Mouse (Mus musculus): ENCODE data around the gene Calb2. TPM values are rescaled to one million over a fixed set of nuclear protein-coding genes. Genes with fewer than 3 reads are reported as not detected.

Gene Calb2
- polyA plus RNA-seq, 1 experiment from 2014 or later = not detected

DNA sequence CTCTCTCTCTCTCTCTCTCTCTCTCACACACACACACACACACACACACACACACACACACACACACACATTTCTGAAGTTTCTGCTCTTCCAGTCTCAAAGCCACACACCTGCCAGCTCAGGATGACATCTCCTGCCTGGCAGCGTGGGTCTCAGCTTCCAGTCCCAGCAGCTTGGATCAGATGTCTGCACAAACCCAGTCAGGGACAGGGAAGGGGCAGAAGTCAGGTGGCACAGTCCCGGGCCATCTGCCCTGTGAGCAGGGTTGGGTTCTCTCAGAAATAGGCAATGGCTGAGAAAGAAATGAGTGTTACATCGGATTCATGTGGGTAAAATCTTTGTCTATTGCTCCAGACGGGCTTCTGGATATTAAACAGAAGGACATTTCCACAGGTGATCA, 27.2 kb downstream of the Calb2 start:
- Histone ChIP-seq H3K9ac (ENCODE audit: low read depth, low read length) (no peak overlapping the region), H3K9me3 (ENCODE audit: control insufficient read depth, low read length) (no peaks in the 10 kb centered on the region), H3K27ac (ENCODE audit: low read length) (no peak overlapping the region), H3K4me3 (ENCODE audit: low read length) (no peak overlapping the region), H3K27me3 (replicated peaks; ENCODE audit: control insufficient read depth, insufficient read depth, low read length) (no peaks in the 10 kb centered on the region), H3K36me3 (ENCODE audit: control insufficient read depth, insufficient read depth, low read length) (no peaks in the 10 kb centered on the region), H3K4me1 (ENCODE audit: control insufficient read depth, insufficient read depth, low read length) (no peaks in the 10 kb centered on the region), H3K4me2 (ENCODE audit: low read depth, low read length) (no peak overlapping the region)
- WGBS = 72% methylated on average over 4 of the region's 4 CpGs
- no peak for ATAC-seq

DNA sequence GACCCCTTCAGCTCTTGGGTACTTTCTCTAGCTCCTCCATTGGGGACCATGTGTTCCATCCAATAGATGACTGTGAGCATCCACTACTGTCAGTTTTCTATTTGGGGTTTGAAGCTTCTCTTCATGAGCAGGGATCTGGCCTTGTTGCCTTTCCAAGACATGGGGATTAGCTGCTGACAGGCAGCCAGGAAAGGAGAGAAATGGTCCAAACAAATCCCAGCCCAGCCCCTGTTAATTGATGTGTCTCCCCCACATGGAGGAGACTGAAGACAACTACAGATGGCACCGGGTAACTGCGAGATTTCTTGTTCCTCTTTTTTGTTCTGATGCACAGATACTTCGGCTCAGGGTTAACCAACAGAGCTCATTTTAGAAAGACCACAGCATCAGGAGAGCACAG, 27.9 kb downstream of the Calb2 start:
- no peaks in the 10 kb centered on the region for H3K4me1 ChIP-seq (ENCODE audit: control insufficient read depth, insufficient read depth, low read length)
- H3K36me3 ChIP-seq (ENCODE audit: control insufficient read depth, insufficient read depth, low read length) = no peaks in the 10 kb centered on the region
- H3K9ac ChIP-seq (ENCODE audit: low read depth, low read length) = no peak overlapping the region
- no peak overlapping the region for H3K4me2 ChIP-seq (ENCODE audit: low read depth, low read length)
- no peak for ATAC-seq
- H3K27me3 ChIP-seq (replicated peaks; ENCODE audit: control insufficient read depth, insufficient read depth, low read length) = no peaks in the 10 kb centered on the region
- no peak overlapping the region for H3K4me3 ChIP-seq (ENCODE audit: low read length)
- 64% methylated on average over 3 of the region's 3 CpGs for WGBS
- no peak overlapping the region for H3K27ac ChIP-seq (ENCODE audit: low read length)
- H3K9me3 ChIP-seq (ENCODE audit: control insufficient read depth, low read length) = no peaks in the 10 kb centered on the region

DNA sequence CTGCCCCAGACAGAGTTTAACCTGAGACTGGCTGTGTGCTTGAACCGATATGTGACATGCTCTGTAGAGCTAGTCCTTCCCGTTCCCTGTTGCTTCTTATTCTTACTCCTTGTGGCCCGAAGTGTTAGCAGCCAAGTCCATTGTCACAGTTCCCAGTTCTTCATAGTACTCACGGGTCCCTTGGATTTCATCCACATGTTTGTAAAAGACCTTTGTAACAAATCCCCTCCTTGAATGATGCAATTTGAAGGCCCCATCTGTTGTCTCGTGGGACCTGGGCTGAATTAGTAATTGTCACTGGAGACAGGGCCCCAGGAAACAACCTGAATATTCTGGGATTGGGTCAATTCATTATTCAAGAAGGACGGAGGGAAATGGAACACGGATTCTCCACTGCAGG, 32.5 kb downstream of the Calb2 start:
- Histone ChIP-seq H3K9me3 (ENCODE audit: control insufficient read depth, low read length) (no peaks in the 10 kb centered on the region), H3K36me3 (ENCODE audit: control insufficient read depth, insufficient read depth, low read length) (no peaks in the 10 kb centered on the region), H3K9ac (ENCODE audit: low read depth, low read length) (no peak overlapping the region), H3K4me1 (ENCODE audit: control insufficient read depth, insufficient read depth, low read length) (no peaks in the 10 kb centered on the region), H3K27me3 (replicated peaks; ENCODE audit: control insufficient read depth, insufficient read depth, low read length) (no peaks in the 10 kb centered on the region), H3K4me3 (ENCODE audit: low read length) (no peak overlapping the region), H3K27ac (ENCODE audit: low read length) (no peak overlapping the region), H3K4me2 (ENCODE audit: low read depth, low read length) (no peak overlapping the region)
- 78% methylated on average over 7 of the region's 7 CpGs for WGBS
- no peak for ATAC-seq

DNA sequence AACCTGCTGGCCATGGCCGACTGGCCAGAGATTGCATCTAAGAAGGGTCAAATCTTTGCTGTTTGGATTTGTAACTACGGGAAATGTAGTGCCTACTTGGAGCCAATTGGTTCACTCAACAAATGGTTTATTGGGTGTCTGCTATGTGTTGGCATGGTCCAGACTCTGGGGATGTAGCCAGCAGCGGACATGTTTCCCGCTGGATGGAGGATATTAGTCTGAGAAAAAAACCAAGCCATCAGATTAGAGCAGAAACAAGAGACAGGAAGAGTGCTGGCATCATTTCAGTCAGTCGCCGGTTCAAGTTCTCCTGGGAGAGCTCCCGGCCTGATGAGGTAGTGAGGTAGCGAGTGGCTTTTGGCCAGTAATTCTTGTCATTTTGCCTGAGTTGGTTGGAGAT, 33.8 kb downstream of the Calb2 start:
- no peak overlapping the region for H3K4me2 ChIP-seq (ENCODE audit: low read depth, low read length)
- no peaks in the 10 kb centered on the region for H3K9me3 ChIP-seq (ENCODE audit: control insufficient read depth, low read length)
- WGBS = 92% methylated on average over 8 of the region's 8 CpGs
- H3K4me1 ChIP-seq (ENCODE audit: control insufficient read depth, insufficient read depth, low read length) = no peaks in the 10 kb centered on the region
- no peak overlapping the region for H3K4me3 ChIP-seq (ENCODE audit: low read length)
- no peaks in the 10 kb centered on the region for H3K27me3 ChIP-seq (replicated peaks; ENCODE audit: control insufficient read depth, insufficient read depth, low read length)
- H3K9ac ChIP-seq (ENCODE audit: low read depth, low read length) = no peak overlapping the region
- H3K36me3 ChIP-seq (ENCODE audit: control insufficient read depth, insufficient read depth, low read length) = no peaks in the 10 kb centered on the region
- H3K27ac ChIP-seq (ENCODE audit: low read length) = no peak overlapping the region
- ATAC-seq = no peak

- ATAC-seq = peak; percentile 48; the same call in 1 of the 2 replicates
- H3K36me3 ChIP-seq (ENCODE audit: control insufficient read depth, insufficient read depth, low read length) = no peaks in the 10 kb centered on the region
- H3K27me3 ChIP-seq (replicated peaks; ENCODE audit: control insufficient read depth, insufficient read depth, low read length) = no peaks in the 10 kb centered on the region
- 16% methylated on average over 13 of the region's 13 CpGs for WGBS
- no peaks in the 10 kb centered on the region for H3K4me1 ChIP-seq (ENCODE audit: control insufficient read depth, insufficient read depth, low read length)
- H3K9ac ChIP-seq (ENCODE audit: low read depth, low read length) = no peak overlapping the region
- no peak overlapping the region for H3K27ac ChIP-seq (ENCODE audit: low read length)
- no peak overlapping the region for H3K4me3 ChIP-seq (ENCODE audit: low read length)
- no peaks in the 10 kb centered on the region for H3K9me3 ChIP-seq (ENCODE audit: control insufficient read depth, low read length)
- H3K4me2 ChIP-seq (ENCODE audit: low read depth, low read length) = no peak overlapping the region
Observed at GRCm38 (mm10) chr8:110130537-110130936, 37.5 kb downstream of the Calb2 start.

GRCm38 (mm10) chr8:110119715-110120114, 48.3 kb downstream of the Calb2 start:
- Histone ChIP-seq H3K36me3 (ENCODE audit: control insufficient read depth, insufficient read depth, low read length) (no peaks in the 10 kb centered on the region), H3K9me3 (ENCODE audit: control insufficient read depth, low read length) (no peaks in the 10 kb centered on the region), H3K4me3 (ENCODE audit: low read length) (no peak overlapping the region), H3K9ac (ENCODE audit: low read depth, low read length) (no peak overlapping the region), H3K4me1 (ENCODE audit: control insufficient read depth, insufficient read depth, low read length) (no peaks in the 10 kb centered on the region), H3K27ac (ENCODE audit: low read length) (no peak overlapping the region), H3K27me3 (replicated peaks; ENCODE audit: control insufficient read depth, insufficient read depth, low read length) (no peaks in the 10 kb centered on the region), H3K4me2 (ENCODE audit: low read depth, low read length) (no peak overlapping the region)
- no peak for ATAC-seq
- 45% methylated on average over 6 of the region's 6 CpGs for whole genome bisulfite sequencing

- WGBS = 82% methylated on average over 3 of the region's 3 CpGs
- no peak within 1 kb of the TSS for H3K27ac ChIP-seq (ENCODE audit: low read length)
- no peaks in the 10 kb centered on the region for H3K27me3 ChIP-seq (replicated peaks; ENCODE audit: control insufficient read depth, insufficient read depth, low read length)
- H3K36me3 ChIP-seq (ENCODE audit: control insufficient read depth, insufficient read depth, low read length) = no peaks in the 10 kb centered on the region
- H3K4me2 ChIP-seq (ENCODE audit: low read depth, low read length) = no peak within 1 kb of the TSS
- H3K9me3 ChIP-seq (ENCODE audit: control insufficient read depth, low read length) = no peaks in the 10 kb centered on the region
- no peaks in the 10 kb centered on the region for H3K4me1 ChIP-seq (ENCODE audit: control insufficient read depth, insufficient read depth, low read length)
- no peak within 1 kb of the TSS for H3K9ac ChIP-seq (ENCODE audit: low read depth, low read length)
- ATAC-seq = no peak
- H3K4me3 ChIP-seq (ENCODE audit: low read length) = no peak within 1 kb of the TSS
Observed at GRCm38 (mm10) chr8:110102653-110103052, 65.4 kb downstream of the Calb2 start, which contains the start of gene Gm17720. Gm17720 (minus strand) TSS chr8:110102753.

GRCm38 (mm10) chr8:110101676-110102075, 66.3 kb downstream of the Calb2 start:
- H3K9me3 ChIP-seq (ENCODE audit: control insufficient read depth, low read length) = no peaks in the 10 kb centered on the region
- H3K4me3 ChIP-seq (ENCODE audit: low read length) = no peak overlapping the region
- no peaks in the 10 kb centered on the region for H3K4me1 ChIP-seq (ENCODE audit: control insufficient read depth, insufficient read depth, low read length)
- no peak overlapping the region for H3K27ac ChIP-seq (ENCODE audit: low read length)
- H3K27me3 ChIP-seq (replicated peaks; ENCODE audit: control insufficient read depth, insufficient read depth, low read length) = no peaks in the 10 kb centered on the region
- WGBS = 87% methylated on average over 15 of the region's 15 CpGs
- ATAC-seq = no peak
- H3K9ac ChIP-seq (ENCODE audit: low read depth, low read length) = no peak overlapping the region
- H3K36me3 ChIP-seq (ENCODE audit: control insufficient read depth, insufficient read depth, low read length) = no peaks in the 10 kb centered on the region
- no peak overlapping the region for H3K4me2 ChIP-seq (ENCODE audit: low read depth, low read length)

DNA sequence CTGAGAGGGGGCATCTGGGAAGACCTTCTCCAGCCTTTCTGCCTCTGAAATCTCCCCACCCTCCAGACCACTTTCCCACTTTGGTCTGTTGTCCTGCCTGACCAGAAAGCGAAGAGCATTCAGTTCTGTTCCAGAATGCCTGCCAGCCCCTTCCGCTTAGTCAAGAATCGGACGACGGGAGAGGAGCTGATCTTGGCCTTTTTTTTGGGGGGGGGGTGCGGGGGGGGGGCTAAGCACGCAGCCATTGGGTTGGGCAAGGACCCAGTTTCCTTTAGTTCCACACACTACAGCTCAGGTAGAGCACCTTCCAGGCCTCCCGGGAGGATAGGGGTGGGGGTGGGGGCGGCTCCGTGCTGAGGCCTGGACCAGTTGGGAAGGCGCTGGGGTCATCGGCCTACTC, 67.1 kb downstream of the Calb2 start, which contains the start of gene Gm21964:
TSS of gene Gm21964 (plus strand) at position 301 of the 400 bp plus-strand sequence.
- Histone ChIP-seq H3K4me1 (ENCODE audit: control insufficient read depth, insufficient read depth, low read length) (no peaks in the 10 kb centered on the region), H3K9me3 (ENCODE audit: control insufficient read depth, low read length) (no peaks in the 10 kb centered on the region), H3K36me3 (ENCODE audit: control insufficient read depth, insufficient read depth, low read length) (no peaks in the 10 kb centered on the region), H3K9ac (ENCODE audit: low read depth, low read length) (no peak within 1 kb of the TSS), H3K4me2 (ENCODE audit: low read depth, low read length) (no peak within 1 kb of the TSS), H3K4me3 (ENCODE audit: low read length) (no peak within 1 kb of the TSS), H3K27ac (ENCODE audit: low read length) (no peak within 1 kb of the TSS), H3K27me3 (replicated peaks; ENCODE audit: control insufficient read depth, insufficient read depth, low read length) (no peaks in the 10 kb centered on the region)
- no peak for ATAC-seq
- 86% methylated on average over 12 of the region's 12 CpGs for WGBS

DNA sequence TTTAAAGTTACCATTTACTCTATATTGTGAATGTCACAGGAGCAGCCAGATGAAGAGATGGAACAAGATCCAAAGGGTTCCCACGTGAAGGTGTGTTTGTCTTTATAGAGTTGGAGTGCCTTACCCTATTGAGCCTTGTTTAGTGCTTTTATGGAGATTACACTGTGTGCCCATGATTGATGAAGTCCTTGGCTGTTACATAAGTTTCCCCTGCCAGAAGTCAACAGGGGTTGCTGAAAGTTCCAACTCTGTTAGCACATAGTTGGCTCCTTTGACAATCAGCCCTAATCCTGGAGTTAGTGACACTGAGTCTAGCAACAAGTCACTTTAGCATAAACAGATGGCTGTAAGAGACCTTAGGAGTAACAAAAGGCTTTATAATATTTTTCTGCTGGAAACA, 76.1 kb downstream of the Calb2 start:
- no peak overlapping the region for H3K27ac ChIP-seq (ENCODE audit: low read length)
- H3K4me3 ChIP-seq (ENCODE audit: low read length) = no peak overlapping the region
- 41% methylated on average over 1 of the region's 1 CpGs for WGBS
- H3K9me3 ChIP-seq (ENCODE audit: control insufficient read depth, low read length) = peaks cover 12% of the 10 kb centered on the region; the same call in 1 of the 2 replicates
- H3K36me3 ChIP-seq (ENCODE audit: control insufficient read depth, insufficient read depth, low read length) = peaks cover 15% of the 10 kb centered on the region
- no peaks in the 10 kb centered on the region for H3K4me1 ChIP-seq (ENCODE audit: control insufficient read depth, insufficient read depth, low read length)
- no peak overlapping the region for H3K9ac ChIP-seq (ENCODE audit: low read depth, low read length)
- ATAC-seq = no peak
- H3K27me3 ChIP-seq (replicated peaks; ENCODE audit: control insufficient read depth, insufficient read depth, low read length) = no peaks in the 10 kb centered on the region
- no peak overlapping the region for H3K4me2 ChIP-seq (ENCODE audit: low read depth, low read length)

Measured in intestine, embryonic 16.5 days (tissue).